Mouse (Mus musculus) embryonic fibroblast, embryonic 13.5 days (primary cell): Measurements from ENCODE around the gene Ripply3. TPM values are rescaled to one million over a fixed set of nuclear protein-coding genes. Genes with fewer than 3 reads are reported as not detected.

Experiments
- H3K27ac ChIP-seq: 2 replicates; pipeline ENCODE4 v1.5.1; 2012; ENCODE audit warnings: low read length, control low read depth, inconsistent platforms; ENCODE audit not compliant: insufficient read depth
- H3K4me1 ChIP-seq: 2 replicates; pipeline ENCODE4 v1.6.1; 2011; ENCODE audit warnings: low read length; ENCODE audit not compliant: control insufficient read depth, insufficient read depth
- H3K4me3 ChIP-seq: 2 replicates; pipeline ENCODE4 v1.5.1; 2011; ENCODE audit warnings: mild to moderate bottlenecking, control low read depth, low read length; ENCODE audit not compliant: insufficient read depth
- CTCF ChIP-seq: IDR thresholded peaks from 2 replicates; pipeline ENCODE4 v1.5.1; 2011; ENCODE audit warnings: mild to moderate bottlenecking, control low read depth, low read length, moderate library complexity, borderline replicate concordance; ENCODE audit not compliant: insufficient read depth
- POLR2A ChIP-seq: IDR thresholded peaks from 2 replicates; pipeline ENCODE4 v1.6.1; 2011; ENCODE audit warnings: low read depth, mild to moderate bottlenecking, control low read depth, low read length, moderate library complexity
- polyA plus RNA-seq: library from polyadenylated mRNA; stranded (reverse); fragments of >200 nt; gene quantifications from 2 replicates; pipeline ENCODE4 v1.2.4, GENCODE M21; 2011; ENCODE audit warnings: low read depth; ENCODE audit not compliant: missing spikeins, insufficient read length

Gene Ripply3
- polyA plus RNA-seq, result 0.46 TPM in 1 of 2 replicates, not detected in the other

- no peak for TF ChIP-seq POLR2A
- no peak for TF ChIP-seq CTCF
- Histone ChIP-seq H3K27ac (no peak within 1 kb of the TSS), H3K4me1 (no peaks in the 10 kb centered on the region), H3K4me3 (peak within 1 kb of the TSS; percentile 30)
Observed at GRCm38 (mm10) chr16:94327781-94328711, at the start of gene Ripply3. Gene Ripply3 (plus strand): TSS chr16:94328420.

DNA sequence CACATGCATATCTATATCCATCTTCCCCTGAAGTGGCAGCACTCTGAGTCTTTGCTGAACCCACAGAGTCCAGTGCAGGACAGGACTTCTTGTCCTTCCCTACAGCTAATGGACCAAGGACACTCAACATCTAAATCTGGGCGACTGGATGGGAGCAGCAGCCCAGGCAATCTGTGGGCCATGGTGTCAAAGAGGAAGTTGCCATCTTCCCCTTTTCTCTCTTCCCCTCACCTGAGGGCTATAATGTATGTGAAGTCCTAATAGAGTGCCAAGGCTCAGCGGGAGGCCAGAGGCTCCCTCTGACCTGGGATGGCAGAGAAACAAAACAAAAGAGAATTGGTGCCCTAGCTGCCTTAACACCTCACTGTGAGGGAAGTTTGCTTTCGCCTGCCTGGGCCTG is 44.2 kb upstream of the Ripply3 start:
- TF ChIP-seq POLR2A (no peak), CTCF (no peak)
- Histone ChIP-seq H3K4me1 (no peaks in the 10 kb centered on the region), H3K4me3 (no peak overlapping the region), H3K27ac (no peak overlapping the region)

GRCm38 (mm10) chr16:94287826-94288225 is 40.4 kb upstream of the Ripply3 start:
- no peak overlapping the region for H3K27ac ChIP-seq
- H3K4me3 ChIP-seq, result no peak overlapping the region
- no peak for TF ChIP-seq CTCF
- no peak for TF ChIP-seq POLR2A
- no peaks in the 10 kb centered on the region for H3K4me1 ChIP-seq

DNA sequence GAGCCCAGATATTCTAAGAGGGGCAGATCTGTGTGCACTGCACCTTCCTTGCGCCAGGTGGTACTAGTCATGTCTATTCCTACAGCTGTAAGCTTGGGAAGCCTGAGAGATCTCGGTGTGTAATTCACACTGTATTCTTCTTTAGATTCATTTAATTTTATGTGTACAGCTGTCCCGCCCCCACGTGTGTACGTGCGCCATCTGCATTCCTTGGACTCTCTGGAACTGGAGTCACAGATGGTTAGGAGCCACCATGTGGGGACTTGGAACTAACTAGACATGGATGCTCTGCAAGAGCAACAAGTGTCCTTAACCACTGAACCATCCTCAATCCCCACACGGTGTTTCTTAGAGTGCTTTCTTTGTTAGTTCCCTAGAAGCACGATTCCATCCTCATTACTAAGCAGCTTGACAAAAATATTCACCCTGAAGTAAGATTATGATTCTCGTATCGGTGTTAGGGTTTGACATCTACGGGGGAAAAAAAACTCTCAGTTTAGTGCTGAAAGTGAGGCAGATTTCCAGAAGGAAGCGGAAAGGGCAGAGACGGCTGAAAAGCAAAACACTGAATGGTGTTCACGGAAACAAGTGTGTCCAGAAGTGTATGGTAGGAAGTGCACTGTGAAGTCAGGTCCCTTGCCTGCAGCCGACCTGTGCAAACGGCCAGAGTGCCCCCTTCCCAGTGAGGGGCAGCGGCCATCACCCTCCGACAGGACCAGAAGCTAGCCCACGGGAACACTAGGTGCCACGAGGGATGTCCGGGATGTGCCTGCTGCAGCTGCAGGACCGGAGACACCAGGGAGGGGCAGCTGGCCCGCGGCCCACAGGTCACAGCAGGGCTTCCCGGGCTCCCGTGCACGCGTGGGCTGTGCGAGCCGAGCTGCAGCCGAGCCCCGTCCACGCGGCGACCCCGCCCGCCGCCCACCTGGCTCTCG is 38.8 kb upstream of the Ripply3 start:
- Histone ChIP-seq H3K4me1 (no peaks in the 10 kb centered on the region), H3K4me3 (peak overlapping the region; percentile 88), H3K27ac (no peak overlapping the region)
- TF ChIP-seq CTCF, result no peak
- no peak; the same call in 1 of the 2 replicates for TF ChIP-seq POLR2A

GRCm38 (mm10) chr16:94290073-94290999 is 37.9 kb upstream of the Ripply3 start:
- peak overlapping the region; percentile 88 for H3K4me3 ChIP-seq
- no peaks in the 10 kb centered on the region for H3K4me1 ChIP-seq
- no peak overlapping the region for H3K27ac ChIP-seq
- TF ChIP-seq POLR2A (peak; percentile 76), CTCF (no peak)

GRCm38 (mm10) chr16:94291141-94291540 is 37.1 kb upstream of the Ripply3 start:
- Histone ChIP-seq H3K4me3 (no peak overlapping the region), H3K4me1 (no peaks in the 10 kb centered on the region), H3K27ac (no peak overlapping the region)
- TF ChIP-seq POLR2A, result no peak
- TF ChIP-seq CTCF, result no peak

DNA sequence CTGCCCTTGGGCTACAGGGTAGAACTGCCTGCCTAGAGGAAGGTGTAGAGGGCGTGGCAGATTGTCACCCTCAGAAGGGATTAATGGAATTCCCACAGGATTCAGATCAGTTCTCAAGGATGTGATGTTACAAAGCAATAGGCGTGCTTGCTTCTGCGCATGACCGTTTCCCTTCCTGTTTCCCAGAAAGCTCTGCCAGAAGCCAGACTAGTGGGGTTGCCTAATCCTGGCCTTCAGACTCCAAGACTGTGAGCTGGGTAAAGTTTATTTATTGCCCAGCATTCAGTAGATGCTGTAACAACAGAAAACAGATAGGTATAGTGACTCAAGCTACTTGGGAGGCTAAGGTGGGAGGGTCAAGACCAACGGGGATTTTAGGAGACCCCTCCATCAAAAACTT is 30.1 kb upstream of the Ripply3 start:
- Histone ChIP-seq H3K4me1 (no peaks in the 10 kb centered on the region), H3K4me3 (no peak overlapping the region), H3K27ac (no peak overlapping the region)
- TF ChIP-seq CTCF (no peak), POLR2A (no peak)

GRCm38 (mm10) chr16:94299210-94299609 is 29.0 kb upstream of the Ripply3 start:
- TF ChIP-seq CTCF (no peak), POLR2A (no peak)
- Histone ChIP-seq H3K27ac (no peak overlapping the region), H3K4me1 (no peaks in the 10 kb centered on the region), H3K4me3 (no peak overlapping the region)

GRCm38 (mm10) chr16:94301194-94301593 is 27.0 kb upstream of the Ripply3 start:
- TF ChIP-seq CTCF (no peak), POLR2A (no peak)
- Histone ChIP-seq H3K4me3 (no peak overlapping the region), H3K4me1 (no peaks in the 10 kb centered on the region), H3K27ac (no peak overlapping the region)
